ENCODE assay signal across 6 mouse cellular contexts in the genomic region with DNA sequence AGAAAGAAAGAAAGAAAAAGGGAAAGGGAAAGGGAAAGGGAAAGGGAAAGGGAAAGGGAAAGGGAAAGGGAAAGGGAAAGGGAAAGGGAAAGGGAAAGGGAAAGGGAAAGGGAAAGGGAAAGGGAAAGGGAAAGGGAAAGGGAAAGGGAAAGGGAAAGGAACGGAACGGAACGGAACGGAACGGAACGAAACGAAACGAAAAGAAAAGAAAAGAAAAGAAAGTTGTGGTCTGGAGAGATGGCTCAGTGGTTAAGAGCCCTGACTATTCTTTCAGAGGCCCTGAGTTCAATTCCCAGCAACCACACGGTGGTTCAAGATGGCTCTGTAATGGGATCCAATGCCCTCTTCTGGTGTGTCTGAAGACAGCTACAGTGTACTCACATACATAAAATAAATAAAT. TPM values are rescaled to one million over a fixed set of nuclear protein-coding genes. Genes with fewer than 3 reads are reported as not detected.
"Had no signal": no experiment of that assay in that cellular context is flagged by ENCODE, and none has a peak within 500 bp of the region (broad histone marks: within the 10 kb centered on the region; RNA-seq: fewer than 3 reads in every experiment).

No protein-coding gene starts in this region.

RNA-seq across cellular contexts. Expression of a gene that starts 21.8 kb away (rescaled TPM):
- total RNA-seq: forebrain, postnatal 0 days; gastrocnemius, adult 18-20 months; gastrocnemius, postnatal 14 days; gastrocnemius, postnatal 36 days had no signal
- polyA plus RNA-seq: cortical plate, adult 2 months; erythroblast, embryonic 14.5 days had no signal
